Mouse (Mus musculus) ovary, postnatal 36 days (tissue): Measurements from ENCODE around the gene Bglap3.
"Not testable (repeated sequence)": the region's sequence is repeated elsewhere in the genome, so short reads cannot be mapped to it uniquely, and the experiment has no call there.

Experiments
- DNase-seq: peaks from one replicate; pipeline ENCODE4 v3.0.0; 2022; ENCODE audit warnings: low spot score, mixed read lengths

Gene Bglap3

GRCm38 (mm10) chr3:88372643-88373042 lies at the start of gene Bglap3:
Gene Bglap3, minus strand, starts transcription at chr3:88372743.
- DNase-seq = not testable (repeated sequence)

GRCm38 (mm10) chr3:88422020-88422720 lies 49.6 kb upstream of the Bglap3 start:
- DNase-seq = no peak

- no peak for DNase-seq
These were observed 48.2 kb upstream of the Bglap3 start for GRCm38 (mm10) chr3:88420771-88421170.

GRCm38 (mm10) chr3:88418016-88418415 lies 45.5 kb upstream of the Bglap3 start:
- DNase-seq = no peak

- no peak for DNase-seq
These were observed 43.1 kb upstream of the Bglap3 start for GRCm38 (mm10) chr3:88415668-88416067.

GRCm38 (mm10) chr3:88412636-88413035 lies 40.1 kb upstream of the Bglap3 start:
- DNase-seq = no peak

- DNase-seq = no peak
These were observed 39.1 kb upstream of the Bglap3 start for GRCm38 (mm10) chr3:88411681-88412080.

GRCm38 (mm10) chr3:88410645-88411031 lies 38.1 kb upstream of the Bglap3 start:
- no peak for DNase-seq

GRCm38 (mm10) chr3:88409741-88410644 lies 37.5 kb upstream of the Bglap3 start, which contains the start of gene Pmf1:
Gene Pmf1, minus strand, starts transcription at chr3:88410331.
- DNase-seq = peak; percentile 92

- no peak for DNase-seq
These were observed 36.4 kb upstream of the Bglap3 start for GRCm38 (mm10) chr3:88408953-88409352.

- no peak for DNase-seq
These were observed 35.0 kb upstream of the Bglap3 start for GRCm38 (mm10) chr3:88407529-88407928.

GRCm38 (mm10) chr3:88407090-88407489 lies 34.5 kb upstream of the Bglap3 start:
- DNase-seq = peak; percentile 41

GRCm38 (mm10) chr3:88403522-88404230 lies 31.1 kb upstream of the Bglap3 start:
- DNase-seq = peak; percentile 1

- DNase-seq = no peak
These were observed 26.1 kb upstream of the Bglap3 start for GRCm38 (mm10) chr3:88398666-88399065.

GRCm38 (mm10) chr3:88395742-88396141 lies 23.2 kb upstream of the Bglap3 start:
- no peak for DNase-seq

GRCm38 (mm10) chr3:88395288-88395687 lies 22.7 kb upstream of the Bglap3 start:
- DNase-seq = no peak

GRCm38 (mm10) chr3:88393776-88394375 lies 21.3 kb upstream of the Bglap3 start:
- no peak for DNase-seq

- no peak for DNase-seq
These were observed 11.8 kb upstream of the Bglap3 start, which contains the start of gene Bglap for GRCm38 (mm10) chr3:88384364-88384763. Gene Bglap, minus strand, starts transcription at chr3:88384464.

GRCm38 (mm10) chr3:88382383-88382782 lies 9.8 kb upstream of the Bglap3 start:
- DNase-seq = not testable (repeated sequence)

GRCm38 (mm10) chr3:88381389-88382315 lies 9.1 kb upstream of the Bglap3 start:
- DNase-seq = not testable (repeated sequence)

GRCm38 (mm10) chr3:88378599-88378998 lies 6.1 kb upstream of the Bglap3 start, which contains the start of gene Bglap2:
Gene Bglap2, minus strand, starts transcription at chr3:88378699.
- DNase-seq = peak; percentile 2
